Mouse (Mus musculus) midbrain, embryonic 12.5 days (tissue): ENCODE results near the gene Suox. TPM values are rescaled to one million over a fixed set of nuclear protein-coding genes. Genes with fewer than 3 reads are reported as not detected.
"Not testable (repeated sequence)": the region's sequence is repeated elsewhere in the genome, so short reads cannot be mapped to it uniquely, and the experiment has no call there.

Experiments
- ATAC-seq: fragments of 200-750 bp; cut with Nextera tagmentation; 2 replicates; pipeline ENCODE4 v1.8.0; 2017; ENCODE audit warnings: low read depth, moderate TSS enrichment, moderate library complexity; ENCODE audit not compliant: low FRiP score
- H3K27ac ChIP-seq: fragments of 300-500 bp; sonication (generic); replicated peaks from 2 replicates; pipeline ENCODE4 v1.5.1; 2016; ENCODE audit warnings: mild to moderate bottlenecking
- H3K27me3 ChIP-seq: fragments of 300-500 bp; sonication (generic); 2 replicates; pipeline ENCODE4 v1.6.1; 2016; ENCODE audit warnings: mild to moderate bottlenecking
- H3K36me3 ChIP-seq: fragments of 300-500 bp; sonication (generic); 2 replicates; pipeline ENCODE4 v1.6.1; 2016
- H3K4me1 ChIP-seq: fragments of 300-500 bp; sonication (generic); 2 replicates; pipeline ENCODE4 v1.6.1; 2016
- H3K4me2 ChIP-seq: fragments of 300-500 bp; sonication (generic); replicated peaks from 2 replicates; pipeline ENCODE4 v1.6.1; 2016; ENCODE audit warnings: mild to moderate bottlenecking, moderate library complexity
- H3K4me3 ChIP-seq: fragments of 300-500 bp; sonication (generic); 2 replicates; pipeline ENCODE4 v1.5.1; 2016; ENCODE audit warnings: mild to moderate bottlenecking
- H3K9ac ChIP-seq: fragments of 300-500 bp; sonication (generic); replicated peaks from 2 replicates; pipeline ENCODE4 v1.6.1; 2016; ENCODE audit warnings: mild to moderate bottlenecking, moderate library complexity
- H3K9me3 ChIP-seq: fragments of 300-500 bp; sonication (generic); 2 replicates; pipeline ENCODE4 v1.6.1; 2016; ENCODE audit warnings: mild to moderate bottlenecking
- WGBS: fragments of 180-500 bp; shearing (Covaris S2); methylation state at CpG from one replicate; pipeline ENCODE4 v1.1.7; 2016; 5-methylcytosine and 5-hydroxymethylcytosine counted together
- polyA plus RNA-seq: library from polyadenylated mRNA; unstranded; fragments of >200 nt; fragmentation: Nextera tagmentation; extraction: Ambion mirVana; gene quantifications from 2 replicates; pipeline ENCODE4 v1.2.1, GENCODE M21; 2016

Suox gene
- polyA plus RNA-seq, 1 experiment from 2014 or later, result 13.6 TPM

- peaks cover 13% of the 10 kb centered on the region for H3K4me1 ChIP-seq
- peaks cover 73% of the 10 kb centered on the region for H3K36me3 ChIP-seq
- peak overlapping the region; percentile 20 for H3K27ac ChIP-seq
- no peaks in the 10 kb centered on the region for H3K27me3 ChIP-seq
- ATAC-seq, result no peak
- 5% methylated on average over 11 of the region's 11 CpGs for WGBS
- peak overlapping the region; percentile 20; the same call in 1 of the 2 replicates for H3K9ac ChIP-seq
- H3K9me3 ChIP-seq, result no peaks in the 10 kb centered on the region
- peak overlapping the region; percentile 26 for H3K4me2 ChIP-seq
- no peak overlapping the region for H3K4me3 ChIP-seq
These were observed 36.9 kb downstream of the Suox start for GRCm38 (mm10) chr10:128637011-128637410.

GRCm38 (mm10) chr10:128636561-128636960, 37.3 kb downstream of the Suox start:
- no peak for ATAC-seq
- Histone ChIP-seq H3K36me3 (peaks cover 69% of the 10 kb centered on the region), H3K9ac (no peak overlapping the region), H3K27me3 (no peaks in the 10 kb centered on the region), H3K27ac (peak overlapping the region; percentile 20; the same call in 1 of the 2 replicates), H3K4me2 (no peak overlapping the region), H3K4me3 (no peak overlapping the region), H3K9me3 (no peaks in the 10 kb centered on the region), H3K4me1 (peaks cover 13% of the 10 kb centered on the region)
- WGBS, result 50% methylated on average over 6 of the region's 6 CpGs

- Histone ChIP-seq H3K4me1 (peaks cover 13% of the 10 kb centered on the region), H3K9me3 (no peaks in the 10 kb centered on the region), H3K4me2 (no peak overlapping the region), H3K27ac (no peak overlapping the region), H3K4me3 (no peak overlapping the region), H3K27me3 (no peaks in the 10 kb centered on the region), H3K9ac (no peak overlapping the region), H3K36me3 (peaks cover 61% of the 10 kb centered on the region)
- no peak for ATAC-seq
- WGBS, result 95% methylated on average over 13 of the region's 13 CpGs
These were observed 38.2 kb downstream of the Suox start for GRCm38 (mm10) chr10:128635697-128636096.

DNA sequence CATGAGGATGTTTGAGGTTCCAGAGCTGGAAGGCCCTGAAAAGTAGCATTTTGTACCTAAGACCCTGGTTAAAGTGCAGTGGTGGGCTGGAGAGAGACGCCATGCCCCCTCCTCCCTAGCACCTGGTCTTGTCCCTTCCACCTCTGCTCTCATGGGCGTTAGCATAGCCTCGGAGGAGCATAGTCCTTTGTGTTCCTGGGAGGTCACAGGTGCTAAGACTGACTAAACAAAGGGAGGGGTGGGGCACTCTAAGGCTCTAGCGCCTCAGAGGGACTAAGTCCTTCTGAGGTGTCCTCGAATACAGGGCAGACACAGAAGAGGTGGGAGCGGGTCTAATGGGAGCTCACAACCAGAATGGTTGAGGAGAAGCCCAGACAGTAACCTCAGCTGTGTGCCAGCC, 42.3 kb downstream of the Suox start:
- no peak overlapping the region for H3K27ac ChIP-seq
- peaks cover 41% of the 10 kb centered on the region for H3K36me3 ChIP-seq
- peaks cover 2% of the 10 kb centered on the region; the same call in 1 of the 2 replicates for H3K4me1 ChIP-seq
- no peak overlapping the region for H3K4me2 ChIP-seq
- H3K27me3 ChIP-seq, result no peaks in the 10 kb centered on the region
- H3K9ac ChIP-seq, result no peak overlapping the region
- no peak overlapping the region for H3K4me3 ChIP-seq
- WGBS, result 26% methylated on average over 6 of the region's 6 CpGs
- no peaks in the 10 kb centered on the region for H3K9me3 ChIP-seq
- no peak for ATAC-seq

- H3K9me3 ChIP-seq, H3K9ac ChIP-seq, H3K27ac ChIP-seq, H3K4me3 ChIP-seq, ATAC-seq, H3K27me3 ChIP-seq, H3K4me1 ChIP-seq, H3K4me2 ChIP-seq: not testable (repeated sequence)
- 80% methylated on average over 5 of the region's 5 CpGs for WGBS
- peaks cover 30% of the 10 kb centered on the region for H3K36me3 ChIP-seq
These were observed 43.6 kb downstream of the Suox start for GRCm38 (mm10) chr10:128630306-128630705.

DNA sequence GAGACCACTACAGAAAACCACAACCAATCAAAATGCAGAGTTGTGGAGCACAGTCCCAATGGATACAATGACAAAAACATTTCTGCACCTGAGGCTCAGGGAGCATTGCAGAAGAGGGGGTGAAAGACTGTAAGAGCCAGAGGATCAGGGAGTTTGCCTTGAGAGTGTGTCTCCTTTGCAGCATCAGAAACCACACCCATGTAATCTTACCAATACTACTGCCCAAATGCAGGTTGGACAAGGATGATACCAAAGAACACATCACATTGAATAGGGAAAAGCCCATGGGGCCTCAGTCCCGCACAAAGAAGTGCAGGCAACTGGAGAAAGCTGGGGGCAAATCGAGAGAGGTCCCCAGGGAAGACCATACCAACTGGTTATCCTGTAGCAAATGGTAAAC, 44.1 kb downstream of the Suox start:
- H3K9ac ChIP-seq, result no peak overlapping the region
- WGBS, result 76% methylated on average over 2 of the region's 2 CpGs
- H3K4me3 ChIP-seq, result no peak overlapping the region
- H3K4me2 ChIP-seq, result no peak overlapping the region
- no peaks in the 10 kb centered on the region for H3K9me3 ChIP-seq
- H3K4me1 ChIP-seq, result peaks cover 7% of the 10 kb centered on the region
- no peak overlapping the region for H3K27ac ChIP-seq
- peaks cover 30% of the 10 kb centered on the region for H3K36me3 ChIP-seq
- no peaks in the 10 kb centered on the region for H3K27me3 ChIP-seq
- ATAC-seq, result no peak

DNA sequence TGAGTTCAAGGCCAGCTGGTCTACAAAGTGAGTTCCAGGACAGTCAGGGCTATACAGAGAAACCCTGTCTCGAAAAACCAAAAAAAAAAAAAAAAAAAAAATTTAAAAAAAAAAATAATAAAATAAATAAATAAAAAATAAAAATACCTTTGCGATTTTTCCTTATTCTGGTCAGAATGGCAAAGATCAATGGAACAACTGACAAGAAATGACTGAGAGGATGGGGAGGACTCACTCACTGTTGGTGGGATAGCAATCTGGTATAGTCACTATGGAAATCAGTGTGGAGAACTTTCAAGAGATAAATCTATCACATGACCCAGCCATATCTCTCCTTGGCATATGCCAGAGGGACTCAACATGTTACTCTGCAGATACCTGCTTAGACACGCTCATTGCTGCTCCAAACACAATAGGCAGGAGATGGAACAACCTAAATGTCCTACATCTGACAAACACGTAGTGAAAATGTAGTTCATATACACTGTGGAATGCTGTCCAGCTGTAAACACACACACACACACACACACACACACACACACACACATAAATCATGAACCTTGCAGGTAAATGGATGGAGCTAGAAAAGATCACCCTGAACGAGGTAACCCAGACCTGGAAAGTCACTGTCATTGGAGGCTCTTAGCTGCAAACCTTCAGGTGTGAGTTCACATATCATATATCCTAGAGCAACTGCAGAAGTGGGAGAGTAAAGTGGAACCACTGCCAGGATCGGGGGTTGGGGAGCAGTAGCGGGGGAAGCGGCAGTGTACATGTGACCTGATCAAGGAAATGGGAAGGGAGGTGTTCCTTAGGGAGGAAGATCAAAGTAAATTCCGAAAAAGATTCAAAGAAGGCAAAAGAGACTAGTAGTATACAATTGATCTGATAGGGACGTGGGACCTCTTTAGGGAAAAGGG, 46.2 kb downstream of the Suox start:
- Histone ChIP-seq H3K9me3 (no peaks in the 10 kb centered on the region), H3K27ac (no peak overlapping the region), H3K9ac (no peak overlapping the region), H3K36me3 (peaks cover 30% of the 10 kb centered on the region), H3K4me2 (no peak overlapping the region), H3K27me3 (no peaks in the 10 kb centered on the region), H3K4me3 (no peak overlapping the region), H3K4me1 (peaks cover 7% of the 10 kb centered on the region)
- no peak for ATAC-seq
- 84% methylated on average over 10 of the region's 10 CpGs for WGBS

GRCm38 (mm10) chr10:128626311-128627310, 47.3 kb downstream of the Suox start, which contains the start of gene Rps26:
Gene Rps26 (minus strand): TSS chr10:128626747.
- Histone ChIP-seq H3K4me2 (peak within 1 kb of the TSS; percentile 73), H3K27ac (peak within 1 kb of the TSS; percentile 60), H3K4me3 (peak within 1 kb of the TSS; percentile 87), H3K27me3 (no peaks in the 10 kb centered on the region), H3K9ac (peak within 1 kb of the TSS; percentile 87), H3K36me3 (peaks cover 30% of the 10 kb centered on the region), H3K4me1 (peaks cover 7% of the 10 kb centered on the region), H3K9me3 (no peaks in the 10 kb centered on the region)
- peak; percentile 97 for ATAC-seq
- WGBS, result under 1% methylated on average over 40 of the region's 40 CpGs

DNA sequence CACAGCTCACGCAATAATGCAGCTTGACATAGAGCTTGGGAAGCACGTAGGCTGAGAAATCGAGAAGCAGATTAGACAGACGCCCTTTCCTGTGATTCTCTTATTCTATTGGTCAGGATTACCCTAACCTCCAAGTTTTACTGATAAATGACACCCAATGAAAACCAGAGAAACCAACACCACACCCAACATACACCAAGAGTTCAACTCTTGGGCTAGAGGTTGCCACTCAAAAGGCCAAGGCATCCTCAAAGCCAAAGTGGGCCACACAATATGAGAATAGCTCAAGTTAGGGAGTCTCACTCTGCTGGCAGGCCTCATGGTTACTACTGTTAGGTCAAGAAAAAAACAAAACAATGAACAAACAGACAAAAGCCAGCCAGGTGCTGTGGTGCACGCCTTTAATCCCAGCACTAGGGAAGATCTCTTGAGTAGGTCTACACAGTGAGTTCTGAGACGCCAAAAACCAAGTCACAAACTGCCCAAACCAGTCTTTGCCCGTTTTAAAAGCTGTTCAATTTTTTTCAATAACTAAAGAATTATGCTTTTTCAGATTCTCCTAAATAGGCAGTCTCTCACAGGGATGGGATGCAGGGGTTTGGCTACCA, 48.5 kb downstream of the Suox start:
- no peak for ATAC-seq
- Histone ChIP-seq H3K4me2 (peak overlapping the region; percentile 73), H3K9me3 (no peaks in the 10 kb centered on the region), H3K4me3 (peak overlapping the region; percentile 87), H3K4me1 (peaks cover 7% of the 10 kb centered on the region), H3K27ac (no peak overlapping the region), H3K27me3 (no peaks in the 10 kb centered on the region), H3K9ac (peak overlapping the region; percentile 87), H3K36me3 (peaks cover 30% of the 10 kb centered on the region)
- 48% methylated on average over 7 of the region's 7 CpGs for WGBS

GRCm38 (mm10) chr10:128623106-128623613, 50.7 kb downstream of the Suox start:
- H3K36me3 ChIP-seq, result peaks cover 30% of the 10 kb centered on the region
- not testable (repeated sequence) for H3K27me3 ChIP-seq, H3K9ac ChIP-seq, ATAC-seq, H3K27ac ChIP-seq, H3K4me2 ChIP-seq, H3K4me3 ChIP-seq, H3K9me3 ChIP-seq, H3K4me1 ChIP-seq
- WGBS, result 84% methylated on average over 4 of the region's 4 CpGs

GRCm38 (mm10) chr10:128622702-128623101, 51.2 kb downstream of the Suox start:
- no peak overlapping the region for H3K9ac ChIP-seq
- no peak overlapping the region for H3K4me2 ChIP-seq
- ATAC-seq, result no peak
- H3K36me3 ChIP-seq, result peaks cover 30% of the 10 kb centered on the region
- no peak overlapping the region for H3K27ac ChIP-seq
- H3K27me3 ChIP-seq, result no peaks in the 10 kb centered on the region
- H3K9me3 ChIP-seq, result no peaks in the 10 kb centered on the region
- no peak overlapping the region for H3K4me3 ChIP-seq
- H3K4me1 ChIP-seq, result peaks cover 7% of the 10 kb centered on the region
- WGBS, result 84% methylated on average over 4 of the region's 4 CpGs
